Mouse (Mus musculus) layer of hippocampus, adult 9-10 months (tissue): Measurements from ENCODE around the gene Olfr1163.
"Not testable (repeated sequence)": the region's sequence is repeated elsewhere in the genome, so short reads cannot be mapped to it uniquely, and the experiment has no call there.

Source experiments
- DNase-seq: peaks from one replicate; pipeline ENCODE4 v3.0.0; 2022; ENCODE audit warnings: low spot score

Olfr1163 gene

GRCm38 (mm10) chr2:88071730-88072129, at the start of gene Olfr1163:
Gene Olfr1163 (minus strand): TSS chr2:88071830.
- no peak for DNase-seq

- DNase-seq, result no peak
Measured at GRCm38 (mm10) chr2:88093866-88094265, 22.2 kb upstream of the Olfr1163 start, which contains the start of gene Olfr1164. Gene Olfr1164 (minus strand): TSS chr2:88093966.

DNA sequence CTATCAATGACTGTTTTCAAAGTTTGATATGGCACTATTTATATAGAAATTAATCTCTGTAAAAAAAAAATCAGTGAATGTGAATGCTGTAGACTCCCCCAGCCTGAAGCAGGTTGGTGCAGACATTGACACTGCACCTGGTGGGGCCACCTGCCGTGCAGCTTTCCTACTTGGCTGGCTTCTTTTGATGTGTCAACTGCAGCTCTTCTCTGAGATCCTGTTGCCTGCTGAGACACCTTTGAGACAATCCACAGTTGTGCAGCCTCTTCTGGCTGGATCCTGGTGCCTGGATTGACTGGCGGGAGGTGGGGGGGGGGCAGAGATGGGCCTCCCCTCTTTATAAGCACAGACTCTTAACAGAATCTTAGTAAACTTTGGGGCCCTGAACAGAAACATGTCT, 8.0 kb downstream of the Olfr1163 start:
- no peak for DNase-seq

DNA sequence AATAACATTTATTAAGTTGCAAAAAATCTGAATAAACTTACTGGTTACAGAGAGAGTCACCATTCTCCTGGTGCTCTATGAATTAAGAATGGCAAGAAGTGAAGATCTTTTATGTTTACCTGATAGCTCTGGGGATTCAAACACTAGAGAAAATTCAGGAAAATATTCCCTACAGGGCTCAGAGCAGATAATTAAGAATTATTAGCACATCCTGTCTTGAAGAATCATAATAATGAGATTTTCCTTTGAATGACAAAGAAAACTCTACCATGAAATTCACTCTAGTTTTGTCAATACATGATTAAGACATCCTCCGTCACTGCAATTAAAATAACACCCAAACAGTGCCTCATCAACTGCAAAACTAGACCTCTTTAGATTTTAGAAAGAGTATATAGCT, 20.6 kb downstream of the Olfr1163 start, which contains the start of gene Olfr1162:
Gene Olfr1162 (minus strand): TSS at position 101 of the 400 bp plus-strand sequence.
- DNase-seq, result no peak

DNA sequence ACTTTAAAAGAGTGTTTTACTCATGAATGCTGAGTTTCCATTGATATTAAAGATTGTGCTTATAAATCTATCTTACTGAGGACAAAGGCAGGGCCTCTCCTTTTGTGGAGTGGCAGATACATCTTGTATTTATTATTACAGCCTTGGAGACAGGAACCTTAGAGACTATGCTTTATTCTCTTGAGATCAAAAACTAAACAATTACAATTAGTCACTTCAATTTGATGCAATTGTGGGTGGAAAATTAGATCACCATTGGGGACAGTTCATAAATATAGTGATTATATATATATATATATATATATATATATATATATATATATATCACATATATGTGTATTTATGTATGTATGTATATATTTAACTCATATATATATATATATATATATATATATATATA, 34.0 kb downstream of the Olfr1163 start, which contains the start of gene Olfr73:
Gene Olfr73 (minus strand): TSS at position 101 of the 400 bp plus-strand sequence.
- DNase-seq, result no peak

DNA sequence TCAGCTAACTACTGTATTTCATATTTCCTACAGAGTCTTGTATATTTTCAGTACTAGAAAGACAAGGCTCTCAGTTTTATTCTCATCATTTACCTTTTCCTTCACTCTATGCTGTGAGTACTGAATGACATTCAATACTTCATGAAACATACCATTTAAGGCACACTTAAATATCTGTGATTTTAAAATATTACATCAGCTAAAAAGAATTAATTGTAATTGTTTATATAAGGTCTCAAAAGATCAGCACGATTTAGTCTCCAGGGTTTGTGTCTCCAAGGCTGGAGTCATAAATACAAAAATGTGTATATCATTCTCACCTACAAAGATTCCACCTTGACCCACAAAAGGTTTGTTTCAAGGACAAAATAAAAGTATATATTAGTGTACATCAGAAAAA, 49.2 kb downstream of the Olfr1163 start, which contains the start of gene Olfr1161:
Gene Olfr1161 (plus strand): TSS at position 301 of the 400 bp plus-strand sequence.
- DNase-seq, result not testable (repeated sequence)
